ENCODE assay signal across 16 mouse cellular contexts in genomic region chr2:146763522-146764144, GRCm38 (mm10).
DNase-seq lines count a peak whose midpoint lies in the region; ATAC-seq and TF ChIP-seq lines count a peak whose summit lies in the region.
"Had no signal": no experiment of that assay in that cellular context is flagged by ENCODE, and none has a peak within 500 bp of the region (broad histone marks: within the 10 kb centered on the region; RNA-seq: fewer than 3 reads in every experiment).

No protein-coding gene starts in this region.

- H3K4me1 ChIP-seq in neural tube, embryonic 11.5 days (ENCODE audit: control insufficient read depth, insufficient read depth, low read length) = peaks cover 10% of the 10 kb centered on the region
- H3K4me1 ChIP-seq in forebrain, embryonic 16.5 days (replicated peaks; ENCODE audit: control insufficient read depth, insufficient read depth, low read length) = peaks cover 18% of the 10 kb centered on the region
- H3K4me1 ChIP-seq in midbrain, embryonic 14.5 days (ENCODE audit: control insufficient read depth, insufficient read depth, low read length) = peaks cover 20% of the 10 kb centered on the region
- H3K4me1 ChIP-seq in kidney, adult 2 months (ENCODE audit: control insufficient read depth, insufficient read depth, low read length) = no peaks in the 10 kb centered on the region

- H3K4me2 ChIP-seq in neural tube, embryonic 11.5 days (ENCODE audit: low read depth) = no peak overlapping the region
- H3K4me2 ChIP-seq in forebrain, embryonic 16.5 days (ENCODE audit: low read length) = peak overlapping the region; percentile 43
- peak overlapping the region; percentile 8; the same call in 1 of the 2 replicates for H3K4me2 ChIP-seq in midbrain, embryonic 14.5 days (ENCODE audit: low read length)

- no peak for TF ChIP-seq POLR2A in kidney, adult 2 months (IDR thresholded peaks at IDR 0.05; ENCODE audit: low read depth, low read length)

- DNase-seq in neural tube, embryonic 11.5 days (ENCODE audit: low spot score) = no peak
- DNase-seq in neural tube, embryonic 10.5 days (ENCODE audit: extremely low spot score, low spot score) = no peak
- peak; percentile 55 for DNase-seq in midbrain, embryonic 14.5 days
- DNase-seq in kidney, adult 2 months = no peak
- DNase-seq in urinary bladder, postnatal 25 days (ENCODE audit: low spot score) = no peak
- no peak for DNase-seq in thymus, postnatal 25 days
- DNase-seq in kidney, postnatal 36 days = no peak
- DNase-seq: cerebellum, adult 9-11 months; kidney, postnatal 4 days; layer of hippocampus, postnatal 36 days; lung, postnatal 10 days; right cerebral cortex, postnatal 25 days had no signal

- no peak overlapping the region for H3K4me3 ChIP-seq in neural tube, embryonic 11.5 days (ENCODE audit: low read depth, low read length)
- no peak overlapping the region for H3K4me3 ChIP-seq in forebrain, embryonic 16.5 days (replicated peaks; ENCODE audit: low read length)
- no peak overlapping the region for H3K4me3 ChIP-seq in midbrain, embryonic 14.5 days (replicated peaks; ENCODE audit: low read depth, low read length)
- H3K4me3 ChIP-seq in kidney, adult 2 months (ENCODE audit: insufficient read depth, low read depth, low read length) = no peak overlapping the region
- H3K4me3 ChIP-seq: limb, embryonic 10.5 days had no signal

- 51% methylated on average over 18 of the region's 18 CpGs for WGBS in neural tube, embryonic 11.5 days
- 22% methylated on average over 18 of the region's 18 CpGs for WGBS in forebrain, embryonic 16.5 days
- WGBS in midbrain, embryonic 14.5 days = 50% methylated on average over 18 of the region's 18 CpGs
- 63% methylated on average over 18 of the region's 18 CpGs for WGBS in kidney, adult 2 months

- H3K9me3 ChIP-seq in neural tube, embryonic 11.5 days (ENCODE audit: control insufficient read depth, low read length) = no peaks in the 10 kb centered on the region
- no peaks in the 10 kb centered on the region for H3K9me3 ChIP-seq in forebrain, embryonic 16.5 days (ENCODE audit: control insufficient read depth, low read length)
- H3K9me3 ChIP-seq in midbrain, embryonic 14.5 days (ENCODE audit: control insufficient read depth, low read length) = no peaks in the 10 kb centered on the region
- H3K9me3 ChIP-seq: limb, embryonic 10.5 days had no signal

- peak; percentile 50 for ATAC-seq in neural tube, embryonic 11.5 days (ENCODE audit: insufficient read depth, low FRiP score, low TSS enrichment)
- peak; percentile 74 for ATAC-seq in forebrain, embryonic 16.5 days
- ATAC-seq in midbrain, embryonic 14.5 days (ENCODE audit: low FRiP score, low TSS enrichment) = peak; percentile 60; the same call in 1 of the 2 replicates
- ATAC-seq: intestine, postnatal 0 days had no signal

- TF ChIP-seq CTCF in kidney, adult 2 months (conservative IDR thresholded peaks at IDR 0.05; ENCODE audit: insufficient read depth, insufficient read length, low read depth, low read length) = no peak

- no peak overlapping the region for H3K9ac ChIP-seq in neural tube, embryonic 11.5 days (ENCODE audit: low read length)
- H3K9ac ChIP-seq in forebrain, embryonic 16.5 days (replicated peaks; ENCODE audit: low read depth, low read length) = 0 out of 2 replicates have a peak overlapping the region, but pooled peaks have one; percentile 13
- no peak overlapping the region for H3K9ac ChIP-seq in midbrain, embryonic 14.5 days (replicated peaks; ENCODE audit: low read length)
- H3K9ac ChIP-seq: liver, embryonic 14.5 days had no signal

- H3K27ac ChIP-seq in neural tube, embryonic 11.5 days (ENCODE audit: low read depth, low read length) = no peak overlapping the region
- peak overlapping the region; percentile 41; the same call in 1 of the 2 replicates for H3K27ac ChIP-seq in forebrain, embryonic 16.5 days (ENCODE audit: low read length)
- H3K27ac ChIP-seq in midbrain, embryonic 14.5 days (replicated peaks; ENCODE audit: low read depth, low read length) = peak overlapping the region; percentile 49
- no peak overlapping the region for H3K27ac ChIP-seq in kidney, adult 2 months (ENCODE audit: insufficient read depth, low read depth, low read length)
- H3K27ac ChIP-seq: limb, embryonic 10.5 days; liver, embryonic 14.5 days had no signal

- H3K36me3 ChIP-seq in neural tube, embryonic 11.5 days (ENCODE audit: control insufficient read depth, insufficient read depth, low read length) = no peaks in the 10 kb centered on the region
- no peaks in the 10 kb centered on the region for H3K36me3 ChIP-seq in forebrain, embryonic 16.5 days (ENCODE audit: control insufficient read depth, insufficient read depth)
- no peaks in the 10 kb centered on the region for H3K36me3 ChIP-seq in midbrain, embryonic 14.5 days (ENCODE audit: control insufficient read depth, insufficient read depth, low read length)
- H3K36me3 ChIP-seq in kidney, adult 2 months (ENCODE audit: control insufficient read depth, insufficient read depth, low read length) = no peaks in the 10 kb centered on the region
- H3K36me3 ChIP-seq: limb, embryonic 10.5 days had no signal

- H3K27me3 ChIP-seq in neural tube, embryonic 11.5 days (ENCODE audit: control insufficient read depth, insufficient read depth, low read length) = no peaks in the 10 kb centered on the region
- peaks cover 10% of the 10 kb centered on the region; the same call in 1 of the 2 replicates for H3K27me3 ChIP-seq in forebrain, embryonic 16.5 days (replicated peaks; ENCODE audit: control insufficient read depth, insufficient read depth, low read length)
- H3K27me3 ChIP-seq in midbrain, embryonic 14.5 days (ENCODE audit: control insufficient read depth, insufficient read depth, low read length) = no peaks in the 10 kb centered on the region
- H3K27me3 ChIP-seq in kidney, adult 2 months (replicated peaks; ENCODE audit: control insufficient read depth, insufficient read depth, low read length) = no peaks in the 10 kb centered on the region; the same call in 1 of the 2 replicates

Comparison
In these comparisons a context has a peak if more than half of its experiments do, and no peak if none do; other contexts are left out.
1. H3K27ac ChIP-seq: peak in forebrain, embryonic 16.5 days (single experiment) and midbrain, embryonic 14.5 days (single experiment); none in neural tube, embryonic 11.5 days (single experiment) and kidney, adult 2 months (single experiment).
2. Peak in every context shown above with its lines, with median percentiles within 50 percentile points of each other: ATAC-seq.